Mouse (Mus musculus) left cerebral cortex, postnatal 25 days (tissue): ENCODE data around the gene Slc25a30. TPM values are rescaled to one million over a fixed set of nuclear protein-coding genes. Genes with fewer than 3 reads are reported as not detected.
"Not testable (repeated sequence)": the region's sequence is repeated elsewhere in the genome, so short reads cannot be mapped to it uniquely, and the experiment has no call there.

Source experiments
- DNase-seq, 2 experiments: peaks; one replicate each; pipeline ENCODE4 v3.0.0; 2022; ENCODE audit warnings: low spot score in 2 of 2, mixed read lengths in 1 of 2
- intact Hi-C: fragments of 180-260 bp; cut with DNase I; formaldehyde crosslinking; loops from one replicate; pipeline ENCODE4 v1.15.1; 2025
- total RNA-seq, 2 experiments: library from RNA; stranded (reverse); gene quantifications; 2 replicates each; pipeline ENCODE4 v1.2.3; 2021

The Slc25a30 gene
- total RNA-seq, result 10 to 100 TPM in 1 of 2 experiments, 1 to 10 TPM in 1; 9.3 to 12.7 TPM

- peak; percentile 96 to 98 for DNase-seq
- intact Hi-C loops, result loop anchor here (1.0 kb wide), 1 partner anchor 41 kb away; no protein-coding TSS in a partner anchor
Observed at GRCm38 (mm10) chr14:75786868-75787793, at the start of gene Slc25a30. Gene Slc25a30 (minus strand): TSS chr14:75787037.

GRCm38 (mm10) chr14:75836579-75836978 lies 49.7 kb upstream of the Slc25a30 start:
- DNase-seq, result no peak
- intact Hi-C loops, result no loop called here

- no peak for DNase-seq
- intact Hi-C loops, result no loop called here
Observed at GRCm38 (mm10) chr14:75834739-75835381, 48.0 kb upstream of the Slc25a30 start.

GRCm38 (mm10) chr14:75834251-75834738 lies 47.5 kb upstream of the Slc25a30 start:
- peak in 1 of 2 experiments; percentile 72 for DNase-seq
- intact Hi-C loops, result no loop called here

GRCm38 (mm10) chr14:75833546-75834250 lies 46.9 kb upstream of the Slc25a30 start:
- no peak for DNase-seq
- intact Hi-C loops, result no loop called here

GRCm38 (mm10) chr14:75832982-75833381 lies 46.1 kb upstream of the Slc25a30 start:
- intact Hi-C loops, result no loop called here
- DNase-seq, result no peak

GRCm38 (mm10) chr14:75832031-75832430 lies 45.2 kb upstream of the Slc25a30 start:
- intact Hi-C loops, result no loop called here
- no peak for DNase-seq

GRCm38 (mm10) chr14:75829817-75830216 lies 43.0 kb upstream of the Slc25a30 start:
- intact Hi-C loops, DNase-seq: not testable (repeated sequence)

GRCm38 (mm10) chr14:75828866-75829806 lies 42.3 kb upstream of the Slc25a30 start:
- intact Hi-C loops, result loop anchor here (1.0 kb wide), 1 partner anchor 42 kb away; the partner anchor contains the start of gene Slc25a30

GRCm38 (mm10) chr14:75828221-75828620 lies 41.4 kb upstream of the Slc25a30 start:
- DNase-seq, result no peak
- intact Hi-C loops, result loop anchor here (1.0 kb wide), 1 partner anchor 41 kb away; the partner anchor contains the start of gene Slc25a30

More at GRCm38 (mm10) chr14:75828866-75829806, 42.3 kb upstream of the Slc25a30 start:
- peak; percentile 92 to 96 for DNase-seq

- no peak for DNase-seq
- intact Hi-C loops, result no loop called here
Observed at GRCm38 (mm10) chr14:75826851-75827410, 40.1 kb upstream of the Slc25a30 start.

- no peak for DNase-seq
- intact Hi-C loops, result no loop called here
Observed at GRCm38 (mm10) chr14:75820007-75820406, 33.2 kb upstream of the Slc25a30 start.

GRCm38 (mm10) chr14:75819341-75819740 lies 32.5 kb upstream of the Slc25a30 start:
- intact Hi-C loops, result no loop called here
- no peak for DNase-seq

GRCm38 (mm10) chr14:75818528-75818927 lies 31.7 kb upstream of the Slc25a30 start:
- intact Hi-C loops, result no loop called here
- no peak for DNase-seq

- intact Hi-C loops, result no loop called here
- no peak for DNase-seq
Observed at GRCm38 (mm10) chr14:75809931-75810330, 23.1 kb upstream of the Slc25a30 start.

- intact Hi-C loops, result no loop called here
- DNase-seq, result no peak
Observed at GRCm38 (mm10) chr14:75807800-75808199, 21.0 kb upstream of the Slc25a30 start.

GRCm38 (mm10) chr14:75797769-75798386 lies 11.0 kb upstream of the Slc25a30 start:
- no peak for DNase-seq
- intact Hi-C loops, result no loop called here

GRCm38 (mm10) chr14:75795918-75796317 lies 9.1 kb upstream of the Slc25a30 start:
- no peak for DNase-seq
- intact Hi-C loops, result no loop called here
